Mouse (Mus musculus): ENCODE data around the gene Itgb2. TPM values are rescaled to one million over a fixed set of nuclear protein-coding genes. Genes with fewer than 3 reads are reported as not detected.

The Itgb2 gene
- polyA plus RNA-seq, 1 experiment: 69.1 TPM

DNA sequence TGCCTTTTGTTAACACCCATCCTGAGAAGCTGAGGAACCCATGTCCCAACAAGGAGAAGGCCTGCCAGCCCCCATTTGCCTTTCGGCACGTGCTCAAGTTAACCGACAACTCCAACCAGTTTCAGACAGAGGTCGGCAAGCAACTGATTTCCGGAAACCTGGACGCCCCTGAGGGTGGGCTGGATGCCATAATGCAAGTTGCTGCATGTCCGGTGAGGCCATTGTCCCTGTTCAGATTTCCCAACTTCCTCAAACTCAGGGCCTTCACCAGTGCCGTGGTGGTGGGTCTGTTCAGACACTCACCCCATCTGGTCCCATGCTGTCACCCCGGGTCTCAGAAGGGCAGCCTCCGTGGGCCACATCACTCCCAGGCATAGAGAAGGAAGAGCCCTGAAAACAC is 18.5 kb downstream of the Itgb2 start:
- 51% methylated on average over 10 of the region's 10 CpGs for WGBS
- peaks cover 17% of the 10 kb centered on the region for H3K4me1 ChIP-seq (ENCODE audit: control insufficient read depth, insufficient read depth, low read length)
- no peak for TF ChIP-seq POLR2A (IDR thresholded peaks at IDR 0.05; ENCODE audit: borderline replicate concordance, control insufficient read depth, low read depth, low read length)
- peak overlapping the region; percentile 87 for H3K27ac ChIP-seq (ENCODE audit: control insufficient read depth, insufficient read depth, low read depth, low read length, poor library complexity)
- H3K4me3 ChIP-seq (replicated peaks; ENCODE audit: control insufficient read depth, low read depth, low read length): no peak overlapping the region

- 35% methylated on average over 11 of the region's 11 CpGs for WGBS
- Histone ChIP-seq H3K4me3 (replicated peaks; ENCODE audit: control insufficient read depth, low read depth, low read length) (no peak overlapping the region), H3K27ac (ENCODE audit: control insufficient read depth, insufficient read depth, low read depth, low read length, poor library complexity) (peak overlapping the region; percentile 89), H3K4me1 (ENCODE audit: control insufficient read depth, insufficient read depth, low read length) (peaks cover 15% of the 10 kb centered on the region)
- TF ChIP-seq CTCF (IDR thresholded peaks at IDR 0.05; ENCODE audit: control insufficient read depth, insufficient read depth, low read length): no peak
- 0 out of 2 replicates have a peak, but pooled peaks have one; percentile 30 for TF ChIP-seq POLR2A (IDR thresholded peaks at IDR 0.05; ENCODE audit: borderline replicate concordance, control insufficient read depth, low read depth, low read length)
Measured at GRCm38 (mm10) chr10:77550874-77551273, 20.8 kb downstream of the Itgb2 start.

GRCm38 (mm10) chr10:77552162-77552561 is 22.1 kb downstream of the Itgb2 start:
- TF ChIP-seq CTCF (IDR thresholded peaks at IDR 0.05; ENCODE audit: control insufficient read depth, insufficient read depth, low read length) (no peak), POLR2A (IDR thresholded peaks at IDR 0.05; ENCODE audit: borderline replicate concordance, control insufficient read depth, low read depth, low read length) (no peak)
- 91% methylated on average over 5 of the region's 5 CpGs for WGBS
- Histone ChIP-seq H3K4me3 (replicated peaks; ENCODE audit: control insufficient read depth, low read depth, low read length) (no peak overlapping the region), H3K4me1 (ENCODE audit: control insufficient read depth, insufficient read depth, low read length) (peaks cover 14% of the 10 kb centered on the region), H3K27ac (ENCODE audit: control insufficient read depth, insufficient read depth, low read depth, low read length, poor library complexity) (no peak overlapping the region)

GRCm38 (mm10) chr10:77553285-77553684 is 23.2 kb downstream of the Itgb2 start:
- Histone ChIP-seq H3K27ac (ENCODE audit: control insufficient read depth, insufficient read depth, low read depth, low read length, poor library complexity) (no peak overlapping the region), H3K4me3 (replicated peaks; ENCODE audit: control insufficient read depth, low read depth, low read length) (no peak overlapping the region), H3K4me1 (ENCODE audit: control insufficient read depth, insufficient read depth, low read length) (peaks cover 10% of the 10 kb centered on the region; the same call in 1 of the 2 replicates)
- TF ChIP-seq POLR2A (IDR thresholded peaks at IDR 0.05; ENCODE audit: borderline replicate concordance, control insufficient read depth, low read depth, low read length) (no peak), CTCF (IDR thresholded peaks at IDR 0.05; ENCODE audit: control insufficient read depth, insufficient read depth, low read length) (no peak)
- 83% methylated on average over 4 of the region's 4 CpGs for WGBS

DNA sequence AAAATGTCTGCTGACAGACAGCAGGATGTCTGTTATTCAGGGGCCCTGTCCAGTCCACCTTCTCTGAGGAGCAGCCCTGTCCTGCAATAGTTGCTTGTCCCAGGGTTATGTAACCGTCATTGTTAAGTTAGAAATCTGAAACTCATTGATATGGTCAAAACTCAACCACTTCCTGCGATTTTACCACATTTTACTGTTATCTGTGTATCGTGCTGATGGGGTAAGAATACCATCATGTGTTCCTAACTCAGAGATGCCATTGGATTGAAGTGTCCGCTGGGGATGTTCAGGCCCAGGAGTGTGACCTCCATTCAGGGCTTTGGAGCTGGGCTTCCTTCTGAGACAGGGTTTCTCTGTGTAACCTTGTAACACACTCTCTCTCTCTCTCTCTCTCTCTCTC is 24.9 kb downstream of the Itgb2 start:
- no peak for TF ChIP-seq CTCF (IDR thresholded peaks at IDR 0.05; ENCODE audit: control insufficient read depth, insufficient read depth, low read length)
- TF ChIP-seq POLR2A (IDR thresholded peaks at IDR 0.05; ENCODE audit: borderline replicate concordance, control insufficient read depth, low read depth, low read length): no peak
- H3K4me3 ChIP-seq (replicated peaks; ENCODE audit: control insufficient read depth, low read depth, low read length): no peak overlapping the region
- WGBS: 20% methylated on average over 4 of the region's 4 CpGs
- no peak overlapping the region for H3K27ac ChIP-seq (ENCODE audit: control insufficient read depth, insufficient read depth, low read depth, low read length, poor library complexity)
- H3K4me1 ChIP-seq (ENCODE audit: control insufficient read depth, insufficient read depth, low read length): peaks cover 5% of the 10 kb centered on the region; the same call in 1 of the 2 replicates

GRCm38 (mm10) chr10:77556631-77557030 is 26.6 kb downstream of the Itgb2 start:
- peaks cover 4% of the 10 kb centered on the region; the same call in 1 of the 2 replicates for H3K4me1 ChIP-seq (ENCODE audit: control insufficient read depth, insufficient read depth, low read length)
- 79% methylated on average over 7 of the region's 7 CpGs for WGBS
- TF ChIP-seq POLR2A (IDR thresholded peaks at IDR 0.05; ENCODE audit: borderline replicate concordance, control insufficient read depth, low read depth, low read length) (no peak), CTCF (IDR thresholded peaks at IDR 0.05; ENCODE audit: control insufficient read depth, insufficient read depth, low read length) (no peak)
- no peak overlapping the region for H3K27ac ChIP-seq (ENCODE audit: control insufficient read depth, insufficient read depth, low read depth, low read length, poor library complexity)
- H3K4me3 ChIP-seq (replicated peaks; ENCODE audit: control insufficient read depth, low read depth, low read length): no peak overlapping the region

DNA sequence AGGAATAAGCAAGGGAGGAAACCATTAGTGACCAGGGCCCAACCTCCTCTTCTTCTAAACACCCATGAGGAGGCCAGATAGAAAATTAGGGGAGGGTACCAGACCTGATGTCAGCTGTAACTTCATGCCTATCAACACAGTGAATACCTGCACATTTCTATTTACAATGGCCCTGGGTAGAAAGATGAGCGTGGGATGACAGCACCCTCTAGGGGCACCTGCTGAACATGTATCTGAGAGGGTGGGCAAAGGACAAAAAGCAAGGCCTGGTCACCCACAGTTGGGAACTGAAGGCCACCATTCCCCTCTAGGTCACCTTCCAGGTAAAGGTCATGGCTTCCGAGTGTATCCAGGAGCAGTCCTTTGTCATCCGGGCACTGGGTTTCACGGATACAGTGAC is 27.6 kb downstream of the Itgb2 start:
- peaks cover 4% of the 10 kb centered on the region; the same call in 1 of the 2 replicates for H3K4me1 ChIP-seq (ENCODE audit: control insufficient read depth, insufficient read depth, low read length)

DNA sequence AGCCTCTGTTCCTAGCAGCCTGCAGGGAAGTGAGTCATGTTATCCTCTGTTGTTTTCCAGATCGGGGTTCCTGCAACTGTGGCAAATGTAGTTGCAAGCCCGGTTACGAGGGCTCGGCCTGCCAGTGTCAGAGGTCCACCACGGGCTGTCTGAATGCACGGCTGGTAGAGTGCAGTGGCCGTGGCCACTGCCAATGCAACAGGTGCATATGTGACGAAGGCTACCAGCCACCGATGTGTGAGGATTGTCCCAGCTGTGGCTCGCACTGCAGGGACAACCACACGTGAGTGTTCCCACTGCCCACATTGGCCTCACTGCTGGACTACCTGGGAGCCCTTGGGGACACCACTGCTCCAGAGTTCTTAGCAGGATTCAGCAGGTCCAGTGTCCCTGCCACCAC is 30.0 kb downstream of the Itgb2 start:
- TF ChIP-seq POLR2A (IDR thresholded peaks at IDR 0.05; ENCODE audit: borderline replicate concordance, control insufficient read depth, low read depth, low read length) (no peak), CTCF (IDR thresholded peaks at IDR 0.05; ENCODE audit: control insufficient read depth, insufficient read depth, low read length) (no peak)
- no peak overlapping the region for H3K27ac ChIP-seq (ENCODE audit: control insufficient read depth, insufficient read depth, low read depth, low read length, poor library complexity)
- 86% methylated on average over 11 of the region's 11 CpGs for WGBS
- peaks cover 1% of the 10 kb centered on the region; the same call in 1 of the 2 replicates for H3K4me1 ChIP-seq (ENCODE audit: control insufficient read depth, insufficient read depth, low read length)
- H3K4me3 ChIP-seq (replicated peaks; ENCODE audit: control insufficient read depth, low read depth, low read length): no peak overlapping the region

More for the DNA sequence above, 27.6 kb downstream of the Itgb2 start:
- H3K27ac ChIP-seq (ENCODE audit: control insufficient read depth, insufficient read depth, low read depth, low read length, poor library complexity): no peak overlapping the region
- no peak overlapping the region for H3K4me3 ChIP-seq (replicated peaks; ENCODE audit: control insufficient read depth, low read depth, low read length)
- 86% methylated on average over 4 of the region's 4 CpGs for WGBS
- TF ChIP-seq POLR2A (IDR thresholded peaks at IDR 0.05; ENCODE audit: borderline replicate concordance, control insufficient read depth, low read depth, low read length) (no peak), CTCF (IDR thresholded peaks at IDR 0.05; ENCODE audit: control insufficient read depth, insufficient read depth, low read length) (peak; percentile 45; the same call in 1 of the 2 replicates)

DNA sequence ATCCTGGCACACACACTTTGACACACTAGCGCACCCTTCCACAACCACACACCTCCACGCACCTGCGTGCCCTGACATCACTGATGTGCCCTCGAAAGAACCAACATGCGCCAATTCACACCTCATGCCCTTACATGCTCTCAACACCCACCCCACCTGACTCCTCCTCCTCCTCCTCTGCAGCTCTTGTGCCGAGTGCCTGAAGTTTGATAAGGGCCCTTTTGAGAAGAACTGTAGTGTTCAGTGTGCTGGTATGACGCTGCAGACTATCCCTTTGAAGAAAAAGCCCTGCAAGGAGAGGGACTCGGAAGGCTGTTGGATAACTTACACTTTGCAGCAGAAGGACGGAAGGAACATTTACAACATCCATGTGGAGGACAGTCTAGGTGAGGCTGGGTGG is 30.8 kb downstream of the Itgb2 start:
- Histone ChIP-seq H3K4me1 (ENCODE audit: control insufficient read depth, insufficient read depth, low read length) (peaks cover 1% of the 10 kb centered on the region; the same call in 1 of the 2 replicates), H3K4me3 (replicated peaks; ENCODE audit: control insufficient read depth, low read depth, low read length) (no peak overlapping the region), H3K27ac (ENCODE audit: control insufficient read depth, insufficient read depth, low read depth, low read length, poor library complexity) (no peak overlapping the region)
- TF ChIP-seq CTCF (IDR thresholded peaks at IDR 0.05; ENCODE audit: control insufficient read depth, insufficient read depth, low read length): no peak
- TF ChIP-seq POLR2A (IDR thresholded peaks at IDR 0.05; ENCODE audit: borderline replicate concordance, control insufficient read depth, low read depth, low read length): no peak
- 86% methylated on average over 9 of the region's 9 CpGs for WGBS

Measured in bone marrow, adult 2 months (tissue).